Mouse (Mus musculus): ENCODE data around the gene Cd274. TPM values are rescaled to one million over a fixed set of nuclear protein-coding genes. Genes with fewer than 3 reads are reported as not detected.

Cd274 gene
- polyA plus RNA-seq, 1 experiment: 1.1 TPM

DNA sequence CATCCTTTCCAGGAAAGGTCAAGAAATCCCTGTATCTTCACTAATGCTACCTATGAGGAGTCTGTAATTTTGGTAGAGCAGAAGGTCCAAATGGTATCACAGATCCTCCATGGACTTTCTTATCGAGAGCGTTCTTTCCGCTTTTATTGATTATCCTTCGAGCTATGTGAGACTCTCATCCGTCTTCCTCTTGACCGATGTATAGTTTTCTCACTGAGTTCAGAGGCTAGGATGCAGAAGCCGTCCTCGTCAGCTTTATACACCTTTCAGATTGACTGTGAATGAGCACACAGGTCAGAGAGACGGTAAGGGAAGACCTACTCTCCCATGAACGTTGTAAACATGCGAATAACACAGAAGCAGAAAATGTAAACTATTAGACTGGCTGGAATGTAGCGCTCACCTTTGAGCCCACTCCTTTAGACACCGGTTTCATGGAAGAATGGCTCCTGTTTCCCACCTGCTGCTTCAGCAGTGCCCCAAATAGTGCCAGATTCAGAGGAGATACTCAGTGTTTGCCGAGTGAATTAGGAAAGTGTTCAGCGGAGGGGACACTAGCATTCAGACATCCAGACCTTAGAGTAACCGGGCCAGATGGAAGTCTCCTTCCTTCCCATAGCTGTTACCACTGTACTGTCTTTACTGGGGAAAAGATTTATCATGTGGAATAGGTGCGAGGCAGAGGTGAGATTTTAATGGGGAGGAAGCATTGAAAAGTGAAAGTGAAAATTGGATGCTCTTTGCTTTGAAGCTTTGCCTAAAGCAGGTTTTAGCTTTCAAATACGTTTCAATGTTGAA, 4.2 kb downstream of the Cd274 start:
- no peak for TF ChIP-seq CTCF (IDR thresholded peaks at IDR 0.05; ENCODE audit: borderline replicate concordance, insufficient read depth, low read length)
- H3K27ac ChIP-seq (ENCODE audit: insufficient read depth, low read length): no peak overlapping the region
- H3K4me3 ChIP-seq (ENCODE audit: insufficient read depth, low read length): no peak overlapping the region; the same call in 1 of the 2 replicates
- no peaks in the 10 kb centered on the region; the same call in 1 of the 2 replicates for H3K4me1 ChIP-seq (ENCODE audit: control insufficient read depth, insufficient read depth, low read length)

GRCm38 (mm10) chr19:29372138-29372537, 4.9 kb downstream of the Cd274 start:
- Histone ChIP-seq H3K27ac (ENCODE audit: insufficient read depth, low read length) (no peak overlapping the region), H3K4me3 (ENCODE audit: insufficient read depth, low read length) (no peak overlapping the region), H3K4me1 (ENCODE audit: control insufficient read depth, insufficient read depth, low read length) (no peaks in the 10 kb centered on the region)
- no peak for TF ChIP-seq CTCF (IDR thresholded peaks at IDR 0.05; ENCODE audit: borderline replicate concordance, insufficient read depth, low read length)
- no peak for TF ChIP-seq POLR2A (IDR thresholded peaks at IDR 0.05; ENCODE audit: low read depth, low read length)

GRCm38 (mm10) chr19:29372621-29373020, 5.4 kb downstream of the Cd274 start:
- no peak for TF ChIP-seq POLR2A (IDR thresholded peaks at IDR 0.05; ENCODE audit: low read depth, low read length)
- no peak overlapping the region for H3K27ac ChIP-seq (ENCODE audit: insufficient read depth, low read length)
- no peaks in the 10 kb centered on the region for H3K4me1 ChIP-seq (ENCODE audit: control insufficient read depth, insufficient read depth, low read length)
- H3K4me3 ChIP-seq (ENCODE audit: insufficient read depth, low read length): no peak overlapping the region

DNA sequence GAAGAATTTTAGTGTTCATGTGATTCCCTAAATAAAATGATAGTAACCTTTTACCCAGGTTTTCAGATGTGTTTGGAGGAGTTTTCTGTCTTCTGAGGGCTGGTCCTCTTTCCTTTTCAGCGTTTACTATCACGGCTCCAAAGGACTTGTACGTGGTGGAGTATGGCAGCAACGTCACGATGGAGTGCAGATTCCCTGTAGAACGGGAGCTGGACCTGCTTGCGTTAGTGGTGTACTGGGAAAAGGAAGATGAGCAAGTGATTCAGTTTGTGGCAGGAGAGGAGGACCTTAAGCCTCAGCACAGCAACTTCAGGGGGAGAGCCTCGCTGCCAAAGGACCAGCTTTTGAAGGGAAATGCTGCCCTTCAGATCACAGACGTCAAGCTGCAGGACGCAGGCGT, 6.2 kb downstream of the Cd274 start:
- Histone ChIP-seq H3K4me1 (ENCODE audit: control insufficient read depth, insufficient read depth, low read length) (no peaks in the 10 kb centered on the region), H3K4me3 (ENCODE audit: insufficient read depth, low read length) (no peak overlapping the region), H3K27ac (ENCODE audit: insufficient read depth, low read length) (no peak overlapping the region)
- no peak for TF ChIP-seq CTCF (IDR thresholded peaks at IDR 0.05; ENCODE audit: borderline replicate concordance, insufficient read depth, low read length)
- no peak for TF ChIP-seq POLR2A (IDR thresholded peaks at IDR 0.05; ENCODE audit: low read depth, low read length)

DNA sequence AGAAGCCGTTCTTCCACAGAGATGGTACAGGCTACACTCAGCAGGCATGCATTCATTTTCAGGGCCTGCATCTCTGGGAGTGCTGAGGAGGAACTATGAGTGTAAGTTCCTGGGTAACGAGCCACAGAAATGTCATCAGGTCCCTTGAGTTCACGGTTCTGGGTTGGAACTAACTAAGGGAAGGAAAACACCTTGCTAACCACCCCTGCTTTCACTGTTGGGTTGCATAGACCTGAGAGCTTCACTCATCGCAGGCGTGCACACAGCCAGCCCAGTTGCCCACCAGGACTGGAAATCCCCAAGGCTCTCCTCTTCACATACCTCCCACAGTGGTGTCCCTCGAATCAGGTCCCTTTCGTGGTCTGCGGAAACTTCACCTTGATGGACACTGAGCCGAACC, 7.7 kb downstream of the Cd274 start:
- Histone ChIP-seq H3K4me3 (ENCODE audit: insufficient read depth, low read length) (no peak overlapping the region), H3K27ac (ENCODE audit: insufficient read depth, low read length) (no peak overlapping the region), H3K4me1 (ENCODE audit: control insufficient read depth, insufficient read depth, low read length) (no peaks in the 10 kb centered on the region)
- TF ChIP-seq CTCF (IDR thresholded peaks at IDR 0.05; ENCODE audit: borderline replicate concordance, insufficient read depth, low read length) (no peak), POLR2A (IDR thresholded peaks at IDR 0.05; ENCODE audit: low read depth, low read length) (no peak)

DNA sequence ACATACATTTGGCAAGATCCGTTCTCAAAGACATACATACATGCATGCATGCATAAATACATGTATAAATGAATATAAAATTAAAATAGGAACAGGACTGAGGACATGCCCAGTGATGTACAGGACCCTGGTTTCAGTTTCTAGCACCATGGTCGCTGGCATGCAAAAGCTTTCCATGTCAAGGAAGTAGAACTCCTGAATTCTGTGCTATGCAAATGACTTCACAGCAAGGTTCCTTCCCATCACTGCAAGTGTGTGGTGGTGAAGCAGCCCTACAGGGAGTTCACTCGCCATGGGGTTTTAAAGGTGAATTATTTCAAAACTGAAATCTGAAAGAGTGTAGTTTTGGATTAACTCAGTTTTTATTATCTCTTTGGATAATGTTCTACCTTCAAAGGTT, 9.1 kb downstream of the Cd274 start:
- Histone ChIP-seq H3K4me1 (ENCODE audit: control insufficient read depth, insufficient read depth, low read length) (no peaks in the 10 kb centered on the region), H3K27ac (ENCODE audit: insufficient read depth, low read length) (no peak overlapping the region), H3K4me3 (ENCODE audit: insufficient read depth, low read length) (no peak overlapping the region)
- TF ChIP-seq POLR2A (IDR thresholded peaks at IDR 0.05; ENCODE audit: low read depth, low read length) (no peak), CTCF (IDR thresholded peaks at IDR 0.05; ENCODE audit: borderline replicate concordance, insufficient read depth, low read length) (no peak)

DNA sequence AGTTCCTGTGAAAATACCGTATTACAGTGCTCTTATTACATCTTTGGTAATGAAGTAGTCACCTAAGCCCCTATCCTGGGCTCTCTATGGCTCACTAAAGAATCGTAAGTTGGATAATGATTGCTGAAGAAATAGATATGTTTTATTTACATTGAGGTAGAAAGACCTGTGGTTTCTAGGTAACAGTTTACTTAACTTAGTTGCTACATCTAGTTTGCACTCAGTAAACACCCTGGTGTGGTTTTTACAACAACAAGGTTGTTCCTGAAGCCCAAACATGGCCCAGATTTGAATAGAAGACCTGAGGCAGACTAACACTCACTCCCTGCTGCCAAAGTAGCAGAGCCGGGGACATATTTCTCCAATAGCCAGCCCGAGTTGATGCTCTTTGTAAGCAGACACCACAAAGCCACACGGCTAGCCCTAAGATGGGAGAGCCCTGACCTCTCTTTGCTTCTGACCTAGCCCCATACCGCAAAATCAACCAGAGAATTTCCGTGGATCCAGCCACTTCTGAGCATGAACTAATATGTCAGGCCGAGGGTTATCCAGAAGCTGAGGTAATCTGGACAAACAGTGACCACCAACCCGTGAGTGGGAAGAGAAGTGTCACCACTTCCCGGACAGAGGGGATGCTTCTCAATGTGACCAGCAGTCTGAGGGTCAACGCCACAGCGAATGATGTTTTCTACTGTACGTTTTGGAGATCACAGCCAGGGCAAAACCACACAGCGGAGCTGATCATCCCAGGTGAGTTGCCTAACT, 12.8 kb downstream of the Cd274 start:
- Histone ChIP-seq H3K4me3 (ENCODE audit: insufficient read depth, low read length) (no peak overlapping the region), H3K27ac (ENCODE audit: insufficient read depth, low read length) (no peak overlapping the region), H3K4me1 (ENCODE audit: control insufficient read depth, insufficient read depth, low read length) (no peaks in the 10 kb centered on the region)
- no peak for TF ChIP-seq CTCF (IDR thresholded peaks at IDR 0.05; ENCODE audit: borderline replicate concordance, insufficient read depth, low read length)
- TF ChIP-seq POLR2A (IDR thresholded peaks at IDR 0.05; ENCODE audit: low read depth, low read length): no peak

- H3K27ac ChIP-seq (ENCODE audit: insufficient read depth, low read length): no peak overlapping the region
- TF ChIP-seq CTCF (IDR thresholded peaks at IDR 0.05; ENCODE audit: borderline replicate concordance, insufficient read depth, low read length) (no peak), POLR2A (IDR thresholded peaks at IDR 0.05; ENCODE audit: low read depth, low read length) (no peak)
- no peaks in the 10 kb centered on the region for H3K4me1 ChIP-seq (ENCODE audit: control insufficient read depth, insufficient read depth, low read length)
- H3K4me3 ChIP-seq (ENCODE audit: insufficient read depth, low read length): no peak overlapping the region
These were observed 16.1 kb downstream of the Cd274 start for GRCm38 (mm10) chr19:29383368-29383767.

DNA sequence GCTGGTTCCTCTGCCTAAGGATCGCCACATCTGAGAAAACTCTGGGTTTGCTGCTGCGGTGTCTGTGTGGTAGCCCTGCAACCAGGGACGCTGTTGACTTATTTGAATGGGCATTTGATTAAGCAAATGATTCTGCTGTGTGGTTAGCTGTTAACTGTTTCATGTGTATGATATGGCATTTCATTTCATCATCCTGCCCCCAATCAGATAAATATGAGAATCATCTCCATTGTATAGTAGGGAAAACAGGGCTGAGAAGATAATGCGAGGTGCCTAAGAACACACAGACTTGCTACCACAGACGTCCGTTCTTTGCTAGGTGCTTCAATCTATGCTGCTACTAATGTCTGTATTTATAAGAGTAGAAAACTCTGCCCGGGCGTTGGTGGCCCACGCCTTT, 17.2 kb downstream of the Cd274 start:
- Histone ChIP-seq H3K4me3 (ENCODE audit: insufficient read depth, low read length) (no peak overlapping the region), H3K4me1 (ENCODE audit: control insufficient read depth, insufficient read depth, low read length) (no peaks in the 10 kb centered on the region), H3K27ac (ENCODE audit: insufficient read depth, low read length) (no peak overlapping the region)
- no peak for TF ChIP-seq CTCF (IDR thresholded peaks at IDR 0.05; ENCODE audit: borderline replicate concordance, insufficient read depth, low read length)
- TF ChIP-seq POLR2A (IDR thresholded peaks at IDR 0.05; ENCODE audit: low read depth, low read length): no peak

DNA sequence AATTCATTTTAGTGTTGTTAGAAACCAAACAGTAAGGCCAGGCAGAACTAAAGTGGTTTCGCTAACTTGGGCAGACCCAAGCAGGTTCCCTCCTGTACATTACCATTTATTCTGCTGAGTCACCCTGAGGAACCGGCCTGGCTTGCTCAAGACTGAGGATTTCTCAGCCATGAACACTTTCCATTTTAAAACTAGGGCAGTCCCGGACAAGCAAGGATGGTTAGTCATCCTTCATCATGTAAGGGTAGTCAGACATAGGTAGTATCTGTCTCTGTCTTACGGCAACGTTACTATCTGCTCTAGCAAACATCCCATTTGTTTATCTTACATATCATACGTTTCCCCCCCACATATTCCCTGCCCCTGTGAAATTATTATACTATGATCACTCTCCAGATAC, 17.7 kb downstream of the Cd274 start:
- no peak overlapping the region for H3K4me3 ChIP-seq (ENCODE audit: insufficient read depth, low read length)
- no peak overlapping the region for H3K27ac ChIP-seq (ENCODE audit: insufficient read depth, low read length)
- no peaks in the 10 kb centered on the region for H3K4me1 ChIP-seq (ENCODE audit: control insufficient read depth, insufficient read depth, low read length)
- no peak for TF ChIP-seq POLR2A (IDR thresholded peaks at IDR 0.05; ENCODE audit: low read depth, low read length)
- TF ChIP-seq CTCF (IDR thresholded peaks at IDR 0.05; ENCODE audit: borderline replicate concordance, insufficient read depth, low read length): no peak

Measured in embryonic fibroblast, embryonic 13.5 days (primary cell).